ENCODE assay signal across 23 mouse cellular contexts in genomic region chr16:63287655-63288054, GRCm38 (mm10).
DNase-seq lines count a peak whose midpoint lies in the region; ATAC-seq and TF ChIP-seq lines count a peak whose summit lies in the region.
"Had no signal": no experiment of that assay in that cellular context is flagged by ENCODE, and none has a peak within 500 bp of the region (broad histone marks: within the 10 kb centered on the region; RNA-seq: fewer than 3 reads in every experiment).

No protein-coding gene starts in this region.

- no peaks in the 10 kb centered on the region for H3K9me3 ChIP-seq in intestine, embryonic 15.5 days
- no peaks in the 10 kb centered on the region for H3K9me3 ChIP-seq in intestine, postnatal 0 days (ENCODE audit: control insufficient read depth)
- H3K9me3 ChIP-seq in lung, embryonic 16.5 days (ENCODE audit: control insufficient read depth, low read length) = no peaks in the 10 kb centered on the region
- no peaks in the 10 kb centered on the region for H3K9me3 ChIP-seq in heart, embryonic 10.5 days
- H3K9me3 ChIP-seq: hindbrain, embryonic 15.5 days; liver, embryonic 13.5 days had no signal

- H3K4me3 ChIP-seq in intestine, embryonic 15.5 days (replicated peaks) = no peak overlapping the region
- no peak overlapping the region for H3K4me3 ChIP-seq in intestine, postnatal 0 days (ENCODE audit: low read depth, low read length)
- H3K4me3 ChIP-seq in lung, embryonic 16.5 days (ENCODE audit: low read length) = no peak overlapping the region
- H3K4me3 ChIP-seq in myocyte = no peak overlapping the region
- no peak overlapping the region for H3K4me3 ChIP-seq in heart, embryonic 10.5 days
- H3K4me3 ChIP-seq: erythroblast, embryonic 14.5 days; hindbrain, embryonic 15.5 days; liver, embryonic 13.5 days had no signal

- H3K79me2 ChIP-seq in myocyte (ENCODE audit: control insufficient read depth, insufficient read depth) = no peaks in the 10 kb centered on the region

- no peaks in the 10 kb centered on the region for H3K36me3 ChIP-seq in intestine, embryonic 15.5 days
- no peaks in the 10 kb centered on the region for H3K36me3 ChIP-seq in intestine, postnatal 0 days (ENCODE audit: control insufficient read depth, insufficient read depth)
- H3K36me3 ChIP-seq in lung, embryonic 16.5 days (ENCODE audit: control insufficient read depth, insufficient read depth, low read length) = no peaks in the 10 kb centered on the region
- H3K36me3 ChIP-seq in myocyte (ENCODE audit: control insufficient read depth, insufficient read depth) = no peaks in the 10 kb centered on the region
- no peaks in the 10 kb centered on the region for H3K36me3 ChIP-seq in heart, embryonic 10.5 days
- H3K36me3 ChIP-seq: hindbrain, embryonic 15.5 days; liver, embryonic 13.5 days had no signal

- ATAC-seq in intestine, embryonic 15.5 days = 0 out of 2 replicates have a peak, but pooled peaks have one; percentile 23
- no peak for ATAC-seq in intestine, postnatal 0 days
- peak; percentile 61; the same call in 1 of the 2 replicates for ATAC-seq in lung, embryonic 16.5 days (ENCODE audit: low read depth)
- ATAC-seq: forebrain, embryonic 14.5 days had no signal

- no peak overlapping the region for H3ac ChIP-seq in myocyte (ENCODE audit: control insufficient read depth, insufficient read length)

- no peaks in the 10 kb centered on the region for H3K4me1 ChIP-seq in intestine, embryonic 15.5 days (replicated peaks)
- H3K4me1 ChIP-seq in intestine, postnatal 0 days (replicated peaks; ENCODE audit: control insufficient read depth, insufficient read depth, low read length) = no peaks in the 10 kb centered on the region
- no peaks in the 10 kb centered on the region for H3K4me1 ChIP-seq in lung, embryonic 16.5 days (replicated peaks; ENCODE audit: control insufficient read depth, insufficient read depth, low read length)
- no peaks in the 10 kb centered on the region for H3K4me1 ChIP-seq in heart, embryonic 10.5 days
- H3K4me1 ChIP-seq: hindbrain, embryonic 15.5 days; liver, embryonic 13.5 days had no signal

- TF ChIP-seq POLR2A in myocyte (IDR thresholded peaks at IDR 0.05; ENCODE audit: insufficient read length, low read depth) = no peak

- H3K4me2 ChIP-seq in intestine, embryonic 15.5 days (replicated peaks) = no peak overlapping the region
- no peak overlapping the region for H3K4me2 ChIP-seq in intestine, postnatal 0 days (replicated peaks; ENCODE audit: low read depth)
- H3K4me2 ChIP-seq in lung, embryonic 16.5 days (ENCODE audit: low read depth, low read length) = no peak overlapping the region
- H3K4me2 ChIP-seq in myocyte (ENCODE audit: low read depth) = peak overlapping the region; percentile 30
- H3K4me2 ChIP-seq: hindbrain, embryonic 15.5 days; liver, embryonic 13.5 days; midbrain, embryonic 11.5 days had no signal

- WGBS in intestine, embryonic 15.5 days = 56% methylated on average over 7 of the region's 7 CpGs
- WGBS in intestine, postnatal 0 days = 69% methylated on average over 7 of the region's 7 CpGs
- WGBS in lung, embryonic 16.5 days = 57% methylated on average over 7 of the region's 7 CpGs
- WGBS in heart, embryonic 10.5 days = 79% methylated on average over 7 of the region's 7 CpGs

- H3K9ac ChIP-seq in intestine, embryonic 15.5 days = no peak overlapping the region
- H3K9ac ChIP-seq in intestine, postnatal 0 days (ENCODE audit: low read depth, low read length) = no peak overlapping the region
- H3K9ac ChIP-seq in lung, embryonic 16.5 days (ENCODE audit: low read length) = no peak overlapping the region
- H3K9ac ChIP-seq: hindbrain, embryonic 15.5 days; liver, embryonic 13.5 days had no signal

- no peak overlapping the region for H3K27ac ChIP-seq in intestine, embryonic 15.5 days
- H3K27ac ChIP-seq in intestine, postnatal 0 days (ENCODE audit: low read depth, low read length) = no peak overlapping the region
- no peak overlapping the region for H3K27ac ChIP-seq in lung, embryonic 16.5 days (ENCODE audit: low read length)
- no peak overlapping the region for H3K27ac ChIP-seq in heart, embryonic 10.5 days
- H3K27ac ChIP-seq: hindbrain, embryonic 15.5 days; liver, embryonic 13.5 days; macrophage had no signal

- no peak for TF ChIP-seq CTCF in intestine, postnatal 0 days (IDR thresholded peaks at IDR 0.05; ENCODE audit: low read depth)

- no peaks in the 10 kb centered on the region for H3K27me3 ChIP-seq in intestine, embryonic 15.5 days (replicated peaks)
- H3K27me3 ChIP-seq in intestine, postnatal 0 days (replicated peaks; ENCODE audit: control insufficient read depth, insufficient read depth, low read length) = no peaks in the 10 kb centered on the region
- no peaks in the 10 kb centered on the region for H3K27me3 ChIP-seq in lung, embryonic 16.5 days (ENCODE audit: control insufficient read depth, insufficient read depth, low read depth, low read length)
- no peaks in the 10 kb centered on the region for H3K27me3 ChIP-seq in myocyte (ENCODE audit: control insufficient read depth, insufficient read depth, insufficient read length)
- H3K27me3 ChIP-seq in heart, embryonic 10.5 days (ENCODE audit: insufficient read depth, poor library complexity, severe bottlenecking) = no peaks in the 10 kb centered on the region
- H3K27me3 ChIP-seq: CH12.LX; hindbrain, embryonic 15.5 days; liver, embryonic 13.5 days had no signal

- DNase-seq in lung, postnatal 14 days = no peak
- DNase-seq in hindlimb bud, embryonic 11.5 days (ENCODE audit: extremely low spot score, low read depth, low spot score) = peak; percentile 31
- DNase-seq in heart, embryonic 10.5 days (ENCODE audit: low spot score) = no peak
- DNase-seq in layer of hippocampus, adult 9-10 months (ENCODE audit: low spot score) = no peak
- DNase-seq: adrenal gland, adult 8-10 months; cerebellum, adult 11 months; cerebellum, postnatal 36 days; gastrocnemius, postnatal 36 days; heart, postnatal 10 days; kidney, adult 9 months; layer of hippocampus, adult 9-11 months; liver, embryonic 13.5 days; thymus, postnatal 14 days had no signal

TF ChIP-seq in myocyte, 11 proteins besides CTCF, POLR2A, EP300 and RAD21:
- TF ChIP-seq TCF12 (IDR thresholded peaks at IDR 0.05; ENCODE audit: insufficient read depth, poor library complexity, severe bottlenecking) = no peak
- no peak for TF ChIP-seq USF1 (IDR thresholded peaks at IDR 0.05; ENCODE audit: low read depth)
- no peak for TF ChIP-seq MAX (IDR thresholded peaks at IDR 0.05; ENCODE audit: low read depth)
- no peak for TF ChIP-seq POLR2AphosphoS2 (IDR thresholded peaks at IDR 0.05; ENCODE audit: insufficient read length, low read depth)
- TF ChIP-seq SRF (IDR thresholded peaks at IDR 0.05; ENCODE audit: control insufficient read depth, insufficient read length, low read depth) = no peak
- no peak for TF ChIP-seq REST (IDR thresholded peaks at IDR 0.05; ENCODE audit: insufficient read depth, insufficient read length)
- no peak for TF ChIP-seq MYOD1 (IDR thresholded peaks at IDR 0.05; ENCODE audit: control insufficient read depth in 1 of 3, insufficient read length in 2 of 3, low read depth in 2 of 3)
- TF ChIP-seq MYOG (IDR thresholded peaks at IDR 0.05; ENCODE audit: control insufficient read depth in 1 of 3, insufficient read depth in 1 of 3, insufficient read length in 2 of 3, low read depth in 2 of 3) = no peak
- TF ChIP-seq CEBPB (IDR thresholded peaks at IDR 0.05; ENCODE audit: insufficient read depth, poor library complexity, severe bottlenecking) = no peak
- TF ChIP-seq TCF3 (IDR thresholded peaks at IDR 0.05; ENCODE audit: insufficient read length, low read depth) = no peak
- no peak for TF ChIP-seq E2F4 (IDR thresholded peaks at IDR 0.05; ENCODE audit: insufficient read depth)
